Mouse (Mus musculus) ES-E14 (cell line): Measurements from ENCODE around the gene Sash1.

Source experiments
- CHD2 ChIP-seq: IDR thresholded peaks from 2 replicates; pipeline ENCODE4 v1.6.1; 2014; ENCODE audit warnings: mild to moderate bottlenecking, low read depth, low read length, inconsistent platforms
- MAFK ChIP-seq: IDR thresholded peaks from 2 replicates; pipeline ENCODE4 v1.6.1; 2014; ENCODE audit warnings: mild to moderate bottlenecking, low read depth, low read length, inconsistent platforms; ENCODE audit not compliant: insufficient read depth
- ZC3H11A ChIP-seq: IDR thresholded peaks from 2 replicates; pipeline ENCODE4 v1.6.1; 2012; ENCODE audit warnings: low read depth, mild to moderate bottlenecking, inconsistent platforms, low read length, borderline replicate concordance
- ZNF384 ChIP-seq: IDR thresholded peaks from 2 replicates; pipeline ENCODE4 v1.6.1; 2012; ENCODE audit warnings: low read depth, low read length, inconsistent platforms

GRCm38 (mm10) chr10:8740797-8741196 is 145.1 kb downstream of the Sash1 start:
- TF ChIP-seq ZC3H11A (no peak), ZNF384 (no peak), CHD2 (no peak), MAFK (no peak)
